Mouse (Mus musculus) MEL (cell line): ENCODE data around the gene Kat6b.

ENCODE experiments used
- CTCF ChIP-seq, 3 experiments: IDR thresholded peaks in 2 of 3; conservative IDR thresholded peaks in 1 of 3; 2 replicates each; pipeline ENCODE4 v1.5.1; 2011 to 2012; ENCODE audit warnings: low read length in 3 of 3, low read depth in 2 of 3, mild to moderate bottlenecking in 2 of 3, improper control_type of control experiment in 1 of 3, inconsistent platforms in 1 of 3, mixed read lengths in 1 of 3, moderate library complexity in 1 of 3; ENCODE audit not compliant: control insufficient read depth in 1 of 3, insufficient read depth in 1 of 3, poor library complexity in 1 of 3, severe bottlenecking in 1 of 3
- ELF1 ChIP-seq: IDR thresholded peaks from 2 replicates; pipeline ENCODE4 v1.6.1; 2014; ENCODE audit warnings: low read depth, mild to moderate bottlenecking, inconsistent platforms, low read length, improper control_type of control experiment, moderate library complexity
- GATA1 ChIP-seq: IDR thresholded peaks from 2 replicates; pipeline ENCODE4 v1.6.1; 2011; ENCODE audit warnings: low read depth, low read length, improper control_type of control experiment
- MAX ChIP-seq: IDR thresholded peaks from 2 replicates; pipeline ENCODE4 v1.6.1; 2011; ENCODE audit warnings: low read length, improper control_type of control experiment
- POLR2A ChIP-seq, 2 experiments: IDR thresholded peaks; 2 replicates each; pipeline ENCODE4 v1.6.1; 2011 to 2012; ENCODE audit warnings: low read length in 2 of 2, mild to moderate bottlenecking in 2 of 2, control low read depth in 1 of 2, improper control_type of control experiment in 1 of 2, low read depth in 1 of 2, moderate library complexity in 1 of 2; ENCODE audit not compliant: control insufficient read depth in 1 of 2, insufficient read depth in 1 of 2, poor library complexity in 1 of 2
- USF1 ChIP-seq: IDR thresholded peaks from 2 replicates; pipeline ENCODE4 v1.6.1; 2014; ENCODE audit warnings: low read depth, mild to moderate bottlenecking, inconsistent platforms, low read length, improper control_type of control experiment, moderate library complexity
- ZMIZ1 ChIP-seq: IDR thresholded peaks from 2 replicates; pipeline ENCODE4 v1.6.1; 2012; ENCODE audit warnings: low read depth, mild to moderate bottlenecking, inconsistent platforms, low read length, improper control_type of control experiment, moderate library complexity
- ZNF384 ChIP-seq: IDR thresholded peaks from 2 replicates; pipeline ENCODE4 v1.6.1; 2012; ENCODE audit warnings: low read depth, mild to moderate bottlenecking, inconsistent platforms, low read length, improper control_type of control experiment

DNA sequence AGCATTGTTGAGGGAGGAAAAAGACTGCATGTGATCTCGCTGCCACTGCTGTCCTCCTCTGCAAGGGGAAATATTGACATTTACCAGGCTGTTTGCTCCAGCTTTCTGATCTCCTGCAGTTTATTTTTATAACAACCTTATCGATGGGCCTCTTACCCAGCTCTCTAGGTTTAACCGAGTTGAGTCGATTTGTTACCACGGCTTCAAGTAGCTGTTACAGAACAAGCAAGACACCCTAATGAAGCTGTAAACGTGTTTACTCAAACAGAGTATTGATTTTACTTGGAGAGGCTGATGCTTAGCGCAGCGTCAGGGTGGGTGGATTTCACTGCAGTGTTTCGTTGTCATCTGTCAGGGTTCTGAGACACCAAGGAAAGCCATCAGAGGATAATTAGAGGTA lies 46.5 kb upstream of the Kat6b start:
- TF ChIP-seq POLR2A (IDR thresholded peaks at IDR 0.05; ENCODE audit: control insufficient read depth in 1 of 2, insufficient read depth in 1 of 2, low read depth in 1 of 2, low read length in 2 of 2, poor library complexity in 1 of 2), result no peak
- no peak for TF ChIP-seq CTCF (IDR thresholded peaks at IDR 0.05 in 2 of 3, conservative IDR thresholded peaks at IDR 0.05 in 1 of 3; ENCODE audit: control insufficient read depth in 1 of 3, insufficient read depth in 1 of 3, low read depth in 2 of 3, low read length in 3 of 3, poor library complexity in 1 of 3, severe bottlenecking in 1 of 3)
- no peak for TF ChIP-seq ZMIZ1
- no peak for TF ChIP-seq ELF1
- no peak for TF ChIP-seq GATA1
- TF ChIP-seq ZNF384, result no peak
- TF ChIP-seq USF1, result no peak
- TF ChIP-seq MAX, result no peak
